Mouse (Mus musculus) heart, embryonic 11.5 days (tissue): ENCODE measurements at regions not wholly inside any gene's neighbourhood (a gene's known extent, or its start where the extent isn't known, plus 50 kb on each side); places are given as distances from the start of the nearest gene placed in this dataset.

Experiments used
- ATAC-seq: fragments of 200-750 bp; cut with Nextera tagmentation; replicated peaks from 2 replicates; pipeline ENCODE4 v1.8.0; 2017; ENCODE audit warnings: moderate library complexity; ENCODE audit not compliant: insufficient number of reproducible peaks, low FRiP score, low TSS enrichment
- H3K27ac ChIP-seq: fragments of 300-500 bp; sonication (generic); 2 replicates; pipeline ENCODE4 v1.5.1; 2014; ENCODE audit warnings: mild to moderate bottlenecking, low read depth, low read length
- H3K27me3 ChIP-seq: fragments of 300-500 bp; sonication (generic); 2 replicates; pipeline ENCODE4 v1.6.1; 2014; ENCODE audit warnings: mild to moderate bottlenecking, low read length, mixed read lengths; ENCODE audit not compliant: control insufficient read depth, insufficient read depth
- H3K36me3 ChIP-seq: fragments of 300-500 bp; sonication (generic); 2 replicates; pipeline ENCODE4 v1.6.1; 2014; ENCODE audit warnings: mild to moderate bottlenecking, low read length, moderate library complexity, mixed read lengths; ENCODE audit not compliant: control insufficient read depth, insufficient read depth
- H3K4me1 ChIP-seq: fragments of 300-500 bp; sonication (generic); 2 replicates; pipeline ENCODE4 v1.6.1; 2014; ENCODE audit warnings: low read length; ENCODE audit not compliant: control insufficient read depth, insufficient read depth
- H3K4me2 ChIP-seq: fragments of 300-500 bp; sonication (generic); 2 replicates; pipeline ENCODE4 v1.6.1; 2014; ENCODE audit warnings: mild to moderate bottlenecking, moderate library complexity
- H3K4me3 ChIP-seq: fragments of 300-500 bp; sonication (generic); 2 replicates; pipeline ENCODE4 v1.5.1; 2014; ENCODE audit warnings: low read depth, low read length
- H3K9ac ChIP-seq: fragments of 300-500 bp; sonication (generic); 2 replicates; pipeline ENCODE4 v1.6.1; 2014; ENCODE audit warnings: mild to moderate bottlenecking, low read depth, low read length, moderate library complexity
- H3K9me3 ChIP-seq: fragments of 300-500 bp; sonication (generic); replicated peaks from 2 replicates; pipeline ENCODE4 v1.6.1; 2016; ENCODE audit warnings: low read length; ENCODE audit not compliant: control insufficient read depth
- WGBS: fragments of 180-500 bp; shearing (Covaris S2); extraction: QIAGEN DNeasy Blood & Tissue Kit; methylation state at CpG from one replicate; pipeline ENCODE4 v1.1.7; 2014; ENCODE audit not compliant: insufficient replicate concordance; 5-methylcytosine and 5-hydroxymethylcytosine counted together

- WGBS: 75% methylated on average over 16 of the region's 16 CpGs
- no peak for ATAC-seq
- Histone ChIP-seq H3K4me2 (no peak overlapping the region), H3K4me3 (no peak overlapping the region), H3K4me1 (peaks cover 25% of the 10 kb centered on the region), H3K27me3 (no peaks in the 10 kb centered on the region), H3K9ac (no peak overlapping the region), H3K36me3 (no peaks in the 10 kb centered on the region), H3K9me3 (no peaks in the 10 kb centered on the region), H3K27ac (no peak overlapping the region)
Observed at GRCm38 (mm10) chr10:119031282-119032275, 161.6 kb upstream of the Dyrk2 start.

GRCm38 (mm10) chr10:119028480-119029137, 158.6 kb upstream of the Dyrk2 start:
- Histone ChIP-seq H3K36me3 (no peaks in the 10 kb centered on the region), H3K9me3 (no peaks in the 10 kb centered on the region), H3K27ac (no peak overlapping the region; the same call in 1 of the 2 replicates), H3K4me1 (peaks cover 25% of the 10 kb centered on the region), H3K4me2 (no peak overlapping the region), H3K27me3 (no peaks in the 10 kb centered on the region), H3K4me3 (no peak overlapping the region), H3K9ac (no peak overlapping the region)
- WGBS: 40% methylated on average over 3 of the region's 3 CpGs
- no peak for ATAC-seq

GRCm38 (mm10) chr10:119027241-119027901, 157.4 kb upstream of the Dyrk2 start:
- ATAC-seq: no peak; the same call in 1 of the 2 replicates
- H3K4me2 ChIP-seq: peak overlapping the region; percentile 10; the same call in 1 of the 2 replicates
- 8% methylated on average over 6 of the region's 6 CpGs for WGBS
- H3K36me3 ChIP-seq: no peaks in the 10 kb centered on the region
- H3K9me3 ChIP-seq: no peaks in the 10 kb centered on the region
- peaks cover 25% of the 10 kb centered on the region for H3K4me1 ChIP-seq
- H3K4me3 ChIP-seq: no peak overlapping the region
- no peaks in the 10 kb centered on the region for H3K27me3 ChIP-seq
- peak overlapping the region; percentile 22; the same call in 1 of the 2 replicates for H3K27ac ChIP-seq
- no peak overlapping the region for H3K9ac ChIP-seq

- Histone ChIP-seq H3K9ac (no peak overlapping the region), H3K9me3 (no peaks in the 10 kb centered on the region), H3K4me3 (no peak overlapping the region), H3K27ac (no peak overlapping the region), H3K4me1 (peaks cover 21% of the 10 kb centered on the region), H3K27me3 (no peaks in the 10 kb centered on the region), H3K4me2 (no peak overlapping the region), H3K36me3 (no peaks in the 10 kb centered on the region)
- no peak for ATAC-seq
- 64% methylated on average over 4 of the region's 4 CpGs for WGBS
Observed at GRCm38 (mm10) chr10:119026291-119026690, 156.3 kb upstream of the Dyrk2 start.

GRCm38 (mm10) chr10:119024425-119024824, 154.4 kb upstream of the Dyrk2 start:
- Histone ChIP-seq H3K9me3 (no peaks in the 10 kb centered on the region), H3K27ac (no peak overlapping the region), H3K4me2 (no peak overlapping the region), H3K27me3 (no peaks in the 10 kb centered on the region), H3K36me3 (no peaks in the 10 kb centered on the region), H3K4me3 (no peak overlapping the region), H3K9ac (no peak overlapping the region), H3K4me1 (peaks cover 21% of the 10 kb centered on the region)
- no peak for ATAC-seq
- WGBS: 56% methylated on average over 9 of the region's 9 CpGs

GRCm38 (mm10) chr10:119019082-119019481, 149.1 kb upstream of the Dyrk2 start:
- Histone ChIP-seq H3K4me3 (no peak overlapping the region), H3K4me2 (no peak overlapping the region), H3K9ac (no peak overlapping the region), H3K4me1 (no peaks in the 10 kb centered on the region), H3K27me3 (no peaks in the 10 kb centered on the region), H3K27ac (no peak overlapping the region), H3K36me3 (no peaks in the 10 kb centered on the region), H3K9me3 (no peaks in the 10 kb centered on the region)
- ATAC-seq: no peak
- 90% methylated on average over 10 of the region's 10 CpGs for WGBS

GRCm38 (mm10) chr10:119018490-119018889, 148.5 kb upstream of the Dyrk2 start:
- Histone ChIP-seq H3K27ac (no peak overlapping the region), H3K9me3 (no peaks in the 10 kb centered on the region), H3K4me3 (no peak overlapping the region), H3K9ac (no peak overlapping the region), H3K27me3 (no peaks in the 10 kb centered on the region), H3K4me2 (no peak overlapping the region), H3K36me3 (no peaks in the 10 kb centered on the region), H3K4me1 (peaks cover 1% of the 10 kb centered on the region; the same call in 1 of the 2 replicates)
- no peak for ATAC-seq
- WGBS: 84% methylated on average over 4 of the region's 4 CpGs

GRCm38 (mm10) chr10:119016104-119016503, 146.1 kb upstream of the Dyrk2 start:
- ATAC-seq: no peak
- 87% methylated on average over 8 of the region's 8 CpGs for WGBS
- Histone ChIP-seq H3K36me3 (no peaks in the 10 kb centered on the region), H3K4me3 (no peak overlapping the region), H3K4me1 (peaks cover 4% of the 10 kb centered on the region; the same call in 1 of the 2 replicates), H3K27me3 (no peaks in the 10 kb centered on the region), H3K4me2 (no peak overlapping the region), H3K9me3 (no peaks in the 10 kb centered on the region), H3K27ac (no peak overlapping the region), H3K9ac (no peak overlapping the region)
